Mouse (Mus musculus): ENCODE data around the gene Mcfd2.

The Mcfd2 gene

DNA sequence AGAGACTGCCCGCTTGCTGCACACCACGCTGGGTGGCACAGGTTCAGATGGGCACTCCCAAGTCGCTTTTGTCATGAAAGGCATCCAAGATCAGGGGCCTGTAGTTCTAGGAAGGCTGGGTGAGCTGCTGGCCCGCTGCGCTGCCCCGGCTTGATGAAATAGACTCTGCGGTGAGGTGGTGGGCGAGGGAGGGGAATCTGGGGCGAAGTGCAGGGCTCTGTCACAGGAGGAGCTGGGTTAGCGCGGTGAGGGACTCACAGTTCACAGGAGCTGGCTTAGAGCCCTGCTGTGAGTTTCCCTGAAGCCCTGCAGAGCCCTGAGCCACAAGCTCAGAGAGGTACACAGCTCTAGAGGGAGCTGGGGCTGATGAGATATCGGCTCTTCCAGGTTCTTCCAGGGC lies 22.4 kb upstream of the Mcfd2 start:
- DNase-seq (ENCODE audit: low spot score in 2 of 2) = no peak

DNA sequence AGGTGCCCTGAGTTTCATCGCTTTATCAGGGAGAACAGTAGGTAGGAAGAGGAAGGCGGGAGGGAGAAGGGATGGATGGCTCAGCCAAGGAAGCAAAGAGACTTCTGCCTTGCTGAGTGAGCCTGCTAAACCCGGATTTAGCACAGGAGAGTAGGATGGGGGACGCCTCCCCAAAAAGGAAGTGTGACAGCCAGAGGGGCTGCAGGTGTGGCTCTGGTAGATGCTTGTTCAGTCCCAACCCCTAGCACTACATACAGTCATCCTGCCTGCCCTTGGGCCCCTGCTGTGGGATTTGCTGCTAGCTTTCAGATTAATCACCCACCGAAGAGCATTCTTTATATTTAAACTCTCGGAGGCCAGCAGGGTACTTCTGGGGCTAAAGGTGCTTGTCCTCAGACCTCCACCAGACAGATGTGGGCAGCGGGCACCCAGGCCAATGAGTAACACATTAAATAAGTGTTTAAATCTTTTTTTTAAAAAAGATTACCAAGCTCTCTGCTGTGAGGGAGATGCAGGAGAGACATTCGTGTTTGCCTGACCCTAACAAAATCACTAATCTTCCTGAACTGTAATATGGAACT lies 21.6 kb upstream of the Mcfd2 start:
- no peak for DNase-seq (ENCODE audit: low spot score in 2 of 2)

DNA sequence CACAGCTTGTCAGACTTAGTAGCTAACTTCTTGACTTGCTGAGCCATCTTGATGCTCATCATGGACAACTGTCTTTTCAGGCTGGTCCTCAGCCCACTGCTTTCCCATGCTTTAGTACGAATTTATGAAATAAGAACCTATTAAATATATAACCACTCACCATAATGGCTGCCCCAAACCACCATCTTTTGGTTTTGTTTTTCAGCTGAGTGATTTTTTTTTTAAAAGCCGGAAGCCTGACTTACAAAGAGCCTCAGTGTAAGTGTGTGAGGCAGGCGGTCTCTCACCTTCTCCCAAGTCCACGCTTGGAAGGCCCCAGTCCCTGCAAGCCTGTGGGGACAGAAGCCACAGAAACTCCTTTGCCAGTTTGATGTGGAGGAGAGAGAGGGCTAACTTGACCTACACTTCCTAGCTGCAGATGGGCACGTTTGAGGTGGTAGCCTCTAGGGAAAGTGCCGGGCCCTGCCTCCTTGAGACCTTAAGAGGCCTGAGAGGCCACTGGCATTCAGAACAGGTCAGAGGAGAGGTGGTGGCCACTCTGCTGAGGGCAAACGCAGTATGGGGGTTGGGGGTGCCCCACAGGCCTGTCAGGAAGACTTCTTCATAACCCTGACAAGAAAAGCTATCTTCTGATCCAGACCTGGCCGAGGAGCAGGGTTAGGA lies 20.9 kb upstream of the Mcfd2 start:
- no peak for DNase-seq (ENCODE audit: low spot score in 2 of 2)

DNA sequence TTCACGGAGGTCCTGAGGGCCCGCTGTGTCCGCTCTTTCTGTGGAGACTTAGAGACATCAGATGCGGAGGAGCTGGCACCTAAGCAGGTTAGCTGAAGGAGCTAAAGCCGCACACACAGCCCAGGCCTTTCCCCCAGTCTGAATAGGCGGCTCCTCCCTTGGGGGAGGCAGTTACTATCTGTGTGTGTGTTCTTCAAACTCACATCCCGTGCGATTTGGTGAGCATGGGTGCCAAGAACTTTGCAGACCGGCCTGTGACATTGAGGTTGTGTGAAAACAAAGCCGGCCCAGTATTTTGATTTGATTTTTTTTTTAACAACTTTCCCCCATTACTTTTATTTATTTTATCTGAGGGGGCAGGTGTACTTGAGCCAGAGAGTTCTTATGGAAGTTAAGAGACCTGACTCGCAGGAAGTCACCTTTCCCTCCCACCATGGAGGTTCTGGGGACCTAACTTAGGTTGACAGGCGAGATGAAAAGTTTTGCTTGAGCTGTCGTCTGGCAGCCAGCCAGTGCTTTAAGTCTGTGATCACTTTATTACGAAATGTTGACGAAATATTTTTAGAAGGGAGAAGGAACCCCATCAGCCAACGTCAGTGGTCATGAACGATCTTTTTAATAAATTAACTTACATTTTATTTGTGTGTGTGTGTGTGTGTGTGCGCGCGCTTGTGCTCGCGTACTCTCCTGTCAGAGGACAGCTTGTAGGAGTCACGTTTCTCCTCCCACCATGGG lies 20.2 kb upstream of the Mcfd2 start:
- DNase-seq (ENCODE audit: low spot score in 2 of 2) = no peak

DNA sequence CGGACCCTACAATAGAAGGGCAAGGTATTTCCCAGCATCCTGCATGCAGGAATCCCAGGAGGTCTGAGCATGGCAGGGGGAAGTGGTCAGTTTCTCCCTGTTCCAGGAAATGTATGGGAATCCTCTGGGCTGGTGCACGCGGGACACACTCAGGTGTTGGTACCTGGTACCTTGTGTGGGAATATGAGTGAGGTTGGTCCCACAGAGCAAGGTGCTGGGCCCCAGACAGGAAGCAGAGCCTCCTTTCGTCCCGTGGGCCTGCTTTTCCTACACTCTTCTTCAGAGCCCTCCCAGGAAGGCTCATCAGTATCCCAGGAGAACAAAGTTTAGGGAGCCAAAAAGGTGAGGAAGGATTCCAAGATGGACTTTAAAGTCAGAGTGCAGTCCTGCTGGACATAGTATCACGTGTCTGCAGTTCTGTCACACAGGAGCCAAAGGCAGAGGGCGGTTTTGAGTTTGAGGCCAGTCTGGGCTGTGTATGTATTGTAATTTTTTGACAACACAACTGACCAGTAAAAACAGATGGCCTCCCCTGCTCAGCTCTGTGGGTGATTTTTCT lies 18.8 kb upstream of the Mcfd2 start:
- no peak for DNase-seq (ENCODE audit: low spot score in 2 of 2)

DNA sequence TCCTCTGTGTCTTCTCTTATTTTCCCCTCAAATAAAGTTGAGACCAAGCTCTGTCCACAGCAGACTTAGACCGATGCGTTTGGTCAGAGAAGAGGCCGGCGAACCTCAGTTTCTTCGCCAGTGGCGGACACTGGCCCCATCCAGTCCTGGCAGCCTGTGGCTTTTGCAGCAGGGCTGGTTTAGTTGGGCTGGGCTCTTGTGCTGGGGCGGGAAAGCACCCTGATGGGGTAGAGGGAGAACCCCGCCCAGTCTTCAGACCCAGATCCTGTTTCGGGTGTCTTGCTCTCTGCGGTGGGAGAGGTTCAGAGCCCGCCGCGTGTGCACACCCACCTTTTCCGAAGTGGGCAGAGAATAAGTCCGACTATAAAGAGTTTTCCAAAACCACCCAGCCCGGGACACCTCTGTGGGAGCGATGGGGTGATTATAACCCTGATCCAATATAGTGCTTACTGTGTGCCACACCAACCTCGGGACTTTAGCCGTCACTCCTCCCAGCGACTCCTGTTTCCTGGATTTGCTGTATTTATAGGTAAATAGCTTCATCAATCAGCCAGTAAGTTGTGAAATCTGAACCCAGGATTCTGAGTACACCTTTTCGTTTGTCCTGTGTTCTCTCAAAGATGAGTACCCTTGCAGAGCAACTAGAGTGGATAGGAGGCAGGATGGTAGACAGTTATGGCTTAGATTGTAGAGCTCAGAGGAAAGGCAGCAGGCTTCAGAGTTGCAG lies 18.2 kb upstream of the Mcfd2 start:
- no peak for DNase-seq (ENCODE audit: low spot score in 2 of 2)

DNA sequence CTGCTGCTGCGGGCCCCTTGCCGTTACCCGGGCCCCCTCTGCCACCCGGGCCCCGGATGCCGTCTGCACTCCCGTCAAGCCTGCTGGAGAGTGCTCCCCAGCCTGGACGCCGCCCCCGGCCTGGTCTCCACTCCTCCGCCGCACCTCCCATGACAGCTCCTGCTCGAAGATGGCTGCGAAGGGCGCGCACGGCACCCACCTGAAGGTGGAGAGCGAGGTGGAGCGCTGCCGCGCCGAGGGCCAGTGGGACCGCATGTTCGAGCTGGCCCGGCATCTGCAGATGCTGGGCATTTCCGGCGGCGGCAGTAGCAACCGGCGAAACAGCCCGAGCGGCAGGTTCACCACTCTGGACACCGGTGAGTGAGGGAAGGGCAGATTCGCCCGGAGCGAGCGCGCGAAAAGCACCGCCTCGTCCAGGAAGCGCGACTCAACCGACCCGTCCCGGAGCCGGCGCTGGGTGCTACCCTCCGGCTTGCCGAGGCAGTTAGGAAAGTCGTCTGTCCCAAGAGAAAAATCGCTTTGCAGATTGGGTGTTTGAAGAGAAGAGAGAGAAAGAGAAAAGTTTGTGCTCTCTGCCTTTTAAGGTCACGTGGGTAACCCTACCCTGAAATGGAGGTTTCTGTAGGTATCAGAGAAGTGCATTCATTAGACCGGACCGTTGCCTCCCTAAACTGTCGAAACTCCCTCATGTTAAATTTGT lies 17.5 kb upstream of the Mcfd2 start:
- DNase-seq (ENCODE audit: low spot score in 2 of 2) = no peak

DNA sequence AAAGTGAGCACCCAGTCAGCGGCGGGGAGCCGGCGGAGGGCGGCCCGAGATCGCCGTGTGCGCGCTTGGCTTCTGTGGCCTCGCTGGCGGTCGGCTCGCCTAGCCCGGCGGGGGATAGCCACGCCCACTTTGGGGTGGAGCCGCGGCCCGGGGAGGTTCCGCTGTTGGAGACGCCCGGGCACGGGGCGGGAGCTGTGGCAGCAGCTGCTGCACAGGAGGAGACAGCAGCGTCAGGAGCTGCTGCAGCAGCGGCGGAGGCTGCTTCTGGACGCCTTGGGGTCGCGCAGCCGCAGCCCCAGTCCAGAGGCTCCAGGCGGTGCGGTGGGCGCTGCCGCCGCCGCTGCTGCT lies 16.9 kb upstream of the Mcfd2 start, which contains the start of gene Ttc7:
TSS of gene Ttc7 (plus strand) at position 181 of the 348 bp plus-strand sequence.
- peak; percentile 92 for DNase-seq (ENCODE audit: low spot score in 2 of 2)

DNA sequence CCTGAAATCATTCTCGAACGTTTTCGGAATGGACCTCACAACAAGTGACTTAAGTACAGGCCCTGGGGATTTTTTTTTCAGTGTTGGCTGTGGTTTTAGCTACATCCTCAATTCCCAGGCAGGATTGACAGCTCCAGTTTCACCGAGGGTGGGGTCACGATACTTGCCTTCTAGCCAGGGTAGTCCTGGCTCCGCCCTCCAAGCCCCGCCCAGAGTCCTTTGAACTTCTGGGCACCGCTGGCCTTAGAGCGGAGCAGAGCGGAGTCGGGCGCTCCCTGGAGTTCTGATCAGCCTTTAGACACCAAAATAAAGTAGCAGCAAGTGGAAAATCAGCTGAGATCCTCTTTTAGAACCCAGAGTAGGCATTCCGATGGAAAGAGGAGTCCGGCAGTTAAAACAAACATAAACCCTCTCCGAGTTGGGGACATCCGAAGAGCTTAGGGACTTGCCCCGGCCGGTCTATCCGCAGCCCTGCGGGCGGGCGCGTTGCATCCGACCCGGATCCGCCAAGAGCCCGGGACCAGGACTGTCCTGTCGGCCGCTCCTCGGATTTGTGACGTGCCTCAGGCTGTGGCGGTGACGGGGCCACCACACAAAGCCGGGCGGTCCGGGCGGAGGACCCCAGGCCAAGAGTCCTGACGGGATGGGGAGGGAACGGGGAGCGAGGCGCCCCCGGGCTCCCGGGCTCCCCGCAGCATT lies 16.4 kb upstream of the Mcfd2 start:
- peak; percentile 47 to 71 for DNase-seq (ENCODE audit: low spot score in 2 of 2)

DNA sequence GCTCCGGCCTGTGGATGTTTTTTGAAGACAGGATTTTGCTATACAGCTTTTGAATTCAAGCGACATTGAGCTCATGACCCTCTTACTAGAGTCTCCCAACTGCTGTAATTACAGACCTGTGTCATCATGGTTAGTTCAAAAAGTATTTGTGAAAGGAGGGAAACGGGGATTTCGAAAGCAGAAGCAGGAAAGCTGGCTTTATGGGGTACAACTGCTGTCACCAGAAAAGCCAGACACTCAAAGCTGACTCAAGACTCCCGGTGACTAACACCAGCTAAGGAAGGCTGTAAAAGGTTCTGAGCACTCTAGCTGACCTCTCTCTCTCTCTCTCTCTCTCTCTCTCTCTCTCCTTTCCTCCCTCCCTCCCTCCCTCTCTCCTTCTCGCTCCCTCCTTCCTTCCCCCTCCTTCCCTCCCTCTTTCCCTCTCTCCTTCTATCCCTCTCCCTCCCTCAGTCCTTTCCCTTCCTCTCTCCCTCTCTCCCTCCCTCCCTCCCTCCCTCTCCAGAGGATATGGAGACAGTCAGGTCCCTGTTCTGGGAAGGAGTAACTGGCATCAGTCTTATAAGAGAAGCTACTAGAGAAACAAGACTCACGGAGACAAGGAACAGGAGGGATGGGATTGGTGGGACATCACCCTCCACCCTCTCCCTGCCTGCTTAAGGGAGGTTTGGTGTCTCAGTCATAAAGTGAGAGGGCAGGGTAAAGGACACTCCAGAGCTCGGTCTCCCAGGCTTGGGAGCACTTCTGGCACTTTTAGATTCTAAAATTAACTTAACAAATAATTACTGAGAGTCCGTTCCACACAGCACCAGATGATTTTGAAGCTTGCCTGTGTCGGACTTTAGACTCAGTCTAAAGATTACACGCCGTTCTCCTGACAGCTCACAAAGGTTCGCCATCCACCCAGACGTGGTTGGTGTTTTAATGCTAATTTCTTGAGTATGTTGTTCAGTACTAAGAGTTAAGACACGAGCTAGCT lies 9.9 kb upstream of the Mcfd2 start:
- DNase-seq (ENCODE audit: low spot score in 2 of 2) = no peak

DNA sequence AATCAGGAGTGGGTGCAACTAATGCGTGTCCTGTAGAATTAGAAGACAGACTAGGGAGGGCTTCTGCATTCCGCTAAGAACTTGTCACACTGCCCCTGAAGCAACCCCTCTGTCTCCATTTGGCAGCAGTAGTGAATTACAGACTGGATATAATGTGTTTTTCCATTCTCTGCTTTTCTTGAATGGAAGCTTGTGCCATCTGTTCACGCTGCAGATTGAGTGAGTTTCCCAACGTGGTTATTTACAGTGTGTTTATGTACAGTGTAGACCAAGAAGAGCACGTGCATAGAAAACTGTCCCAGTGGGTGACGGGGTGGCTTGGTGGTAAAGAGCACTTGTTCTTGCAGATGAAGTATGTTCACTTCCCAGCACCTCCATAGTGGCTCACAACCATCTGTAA lies 3.7 kb upstream of the Mcfd2 start:
- no peak for DNase-seq (ENCODE audit: low spot score in 2 of 2)

DNA sequence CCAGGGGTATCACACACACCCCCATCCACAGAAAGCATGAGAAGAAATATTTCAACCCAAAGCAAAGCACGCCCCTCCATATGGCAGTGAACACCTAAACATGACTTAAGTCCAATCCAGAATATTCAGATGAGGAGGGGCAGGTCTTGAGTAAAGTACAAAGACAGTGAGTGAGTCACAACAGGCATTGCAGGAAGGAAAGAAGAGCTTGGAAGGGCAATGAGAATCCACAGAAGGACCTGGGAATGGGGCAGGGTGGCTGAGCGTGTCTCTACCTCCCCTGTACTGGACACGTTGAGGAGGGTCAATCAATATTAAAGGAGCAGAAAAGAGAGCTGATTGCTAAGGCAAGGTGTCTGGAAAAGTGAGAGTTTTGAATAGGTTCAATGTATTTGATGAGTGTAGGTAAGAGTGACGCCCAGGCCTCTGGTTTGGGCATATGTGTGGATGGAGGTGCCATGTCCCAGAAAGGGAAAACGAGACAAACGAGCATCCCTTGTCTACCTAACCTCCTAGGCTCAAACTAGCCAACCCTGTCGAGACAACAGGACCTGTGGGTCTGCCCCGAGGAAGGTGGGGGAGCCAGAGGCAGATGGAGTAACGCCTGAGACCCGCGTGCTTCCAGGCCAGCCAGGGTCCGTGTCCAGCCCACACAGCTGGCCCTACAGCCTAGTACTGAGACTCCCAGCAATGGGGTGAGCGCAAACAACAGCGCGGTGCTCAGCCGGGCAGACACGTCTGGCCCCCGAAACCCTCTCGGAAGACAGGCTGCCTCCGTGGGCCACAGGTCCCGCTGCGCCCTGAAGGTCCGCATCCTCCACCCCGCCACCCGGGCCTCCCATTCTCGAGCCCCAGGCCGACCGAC lies 576 bp downstream of the Mcfd2 start:
- no peak for DNase-seq (ENCODE audit: low spot score in 2 of 2)

DNA sequence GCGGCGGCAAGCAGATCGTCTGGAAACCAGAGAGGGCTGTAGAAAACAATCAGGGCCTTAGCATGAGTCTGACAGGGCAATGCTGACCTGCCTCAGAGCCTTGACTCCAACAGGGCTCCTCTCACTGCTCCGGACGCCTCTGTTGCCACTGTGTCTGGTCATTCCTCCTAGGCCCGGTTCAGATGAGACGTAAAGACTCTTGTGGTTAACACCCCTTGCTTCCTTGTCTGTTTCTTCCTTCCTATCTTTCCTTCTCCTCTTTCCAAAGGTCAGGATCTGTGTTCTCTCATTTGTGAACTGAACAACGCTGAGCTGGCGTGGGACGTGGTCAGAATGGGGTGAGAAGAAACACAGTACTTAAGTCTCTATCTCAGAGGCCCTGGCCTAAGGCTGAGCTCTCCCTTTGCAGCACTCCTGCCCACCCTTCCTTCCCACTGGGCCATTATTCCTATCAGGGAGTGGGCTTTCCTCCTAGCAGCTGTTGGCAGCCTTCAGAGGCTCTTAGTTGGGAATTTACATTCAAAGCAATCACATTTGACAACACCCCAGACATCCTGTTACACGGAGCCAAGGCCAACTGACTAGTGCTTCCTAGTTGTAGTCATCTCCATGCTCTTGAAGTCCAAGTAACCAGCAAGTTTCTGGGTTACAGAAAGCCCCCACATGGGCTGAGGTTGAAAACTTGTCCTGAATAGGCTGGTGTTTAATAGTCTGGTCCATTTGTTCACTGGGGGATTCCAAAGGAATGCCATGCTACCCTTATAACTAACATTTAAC lies 1.5 kb downstream of the Mcfd2 start:
- DNase-seq (ENCODE audit: low spot score in 2 of 2) = no peak

DNA sequence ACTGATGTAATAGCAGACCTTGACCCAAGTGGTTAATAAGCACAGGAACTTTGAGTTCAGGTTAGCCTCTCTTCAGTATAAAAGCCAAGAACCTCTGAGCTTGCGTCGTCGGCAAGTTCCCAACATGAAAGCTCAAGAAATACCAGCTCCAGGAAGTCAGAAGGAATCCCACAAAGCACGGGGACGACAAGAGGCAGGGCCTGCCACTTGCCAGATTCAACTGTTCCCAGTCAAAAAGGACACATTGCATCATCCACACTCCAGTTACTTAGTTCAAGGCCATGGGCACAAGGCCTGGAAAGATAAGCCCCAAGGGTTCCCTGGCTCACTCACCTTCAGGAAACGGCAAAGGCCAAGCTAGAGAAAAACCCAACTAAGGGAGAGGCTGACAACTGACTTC lies 2.3 kb downstream of the Mcfd2 start:
- no peak for DNase-seq (ENCODE audit: low spot score in 2 of 2)

DNA sequence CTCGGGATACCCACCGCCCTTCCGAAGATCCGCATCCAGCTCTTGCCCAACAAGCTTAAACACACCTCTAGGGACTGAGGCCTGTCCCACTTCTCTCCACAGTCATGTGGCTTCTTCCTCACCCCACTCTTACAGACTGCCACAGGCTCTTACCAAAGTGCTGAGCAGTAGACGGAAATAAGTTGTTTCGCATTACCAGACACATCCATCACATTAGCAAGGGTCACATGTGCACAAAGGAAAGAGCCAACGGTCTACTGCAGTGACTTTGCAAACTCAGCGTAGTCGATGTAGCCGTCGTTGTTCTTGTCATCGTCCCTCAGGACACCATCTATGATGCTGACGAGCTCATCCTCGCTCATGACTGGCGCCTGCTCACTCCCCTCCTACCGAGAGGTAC lies 10.1 kb downstream of the Mcfd2 start:
- DNase-seq (ENCODE audit: low spot score in 2 of 2) = no peak

DNA sequence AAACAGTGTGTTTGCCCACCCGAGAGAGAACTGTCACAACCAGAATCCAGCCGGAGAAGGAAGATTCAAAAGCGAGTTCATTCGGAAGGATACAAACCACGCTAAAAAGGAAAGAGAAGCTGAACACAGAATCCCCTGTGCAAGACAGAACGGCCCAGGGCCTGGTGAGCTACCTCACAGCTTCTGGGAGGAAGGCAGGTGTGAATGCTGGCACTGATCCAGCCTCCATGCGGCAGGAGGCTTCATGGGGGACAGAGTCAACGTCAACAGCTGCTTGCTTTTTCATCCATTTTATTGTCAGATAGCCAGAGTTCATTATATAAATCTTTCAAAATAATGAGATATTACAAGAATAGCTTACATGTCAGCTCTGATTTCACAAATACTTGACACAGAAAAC lies 11.4 kb downstream of the Mcfd2 start:
- no peak for DNase-seq (ENCODE audit: low spot score in 2 of 2)

DNA sequence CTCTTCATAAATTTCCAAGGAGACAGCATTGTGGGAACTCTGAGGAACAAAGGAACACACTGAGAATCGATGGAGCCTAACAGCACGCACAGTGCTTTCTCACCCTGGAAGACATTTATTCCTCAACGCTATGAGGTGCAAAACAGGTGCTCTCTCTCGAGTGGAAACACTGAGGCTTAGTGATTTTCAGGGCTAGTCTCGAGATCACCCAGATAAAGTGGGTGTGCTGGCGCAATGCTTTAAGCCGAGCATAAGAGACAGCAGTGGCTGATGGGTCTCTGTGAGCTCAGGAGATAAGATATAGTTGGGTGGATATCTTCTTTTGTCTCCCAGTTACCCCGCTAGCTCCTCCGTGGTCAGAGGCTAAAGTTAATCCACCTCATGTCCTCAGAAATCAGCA lies 19.6 kb downstream of the Mcfd2 start:
- no peak for DNase-seq (ENCODE audit: low spot score in 2 of 2)

DNA sequence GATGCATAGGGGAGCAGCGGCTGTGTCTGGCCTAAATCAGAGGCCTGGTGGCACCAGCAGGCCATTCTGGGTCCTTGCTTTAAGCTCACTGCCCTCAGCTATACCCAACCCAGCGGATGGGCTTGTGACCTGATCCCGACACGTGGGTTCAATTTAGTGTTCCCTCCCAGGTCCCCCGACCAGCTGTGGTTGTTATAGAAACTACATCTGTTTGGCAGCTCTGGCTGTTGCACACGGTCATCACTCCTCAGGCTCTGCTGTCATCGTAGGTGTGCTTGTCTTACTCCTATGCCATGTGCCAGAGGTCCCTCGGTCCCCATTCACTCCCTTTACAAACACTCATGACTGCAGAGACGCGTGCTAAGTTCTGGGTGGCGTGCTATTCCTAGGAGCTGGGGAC lies 27.9 kb downstream of the Mcfd2 start:
- no peak for DNase-seq (ENCODE audit: low spot score in 2 of 2)

All from frontal cortex, postnatal 36 days (tissue).